Mouse (Mus musculus): Measurements from ENCODE around the gene Atp2b4.

DNA sequence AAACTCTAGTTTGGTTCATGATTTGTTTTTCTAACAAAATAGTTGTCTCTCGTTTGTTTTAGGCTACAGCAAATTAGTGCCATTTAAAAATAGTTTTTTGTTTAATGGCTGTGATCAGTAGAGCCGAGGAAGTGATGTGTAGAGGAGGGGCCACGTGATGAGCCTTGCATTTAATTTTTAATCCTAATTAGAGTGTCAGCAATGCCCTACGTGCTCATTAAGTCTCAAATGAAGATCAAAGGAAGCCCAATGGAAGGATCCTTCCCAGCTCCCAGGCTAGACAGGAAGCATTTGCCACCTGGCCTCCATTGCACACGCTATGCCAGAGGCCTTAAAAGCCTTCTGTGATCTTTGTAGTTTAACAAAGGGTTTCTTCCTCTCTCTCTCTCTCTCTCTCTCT, 8.5 kb upstream of the Atp2b4 start:
- TF ChIP-seq POLR2A (IDR thresholded peaks at IDR 0.05; ENCODE audit: borderline replicate concordance, extremely low read depth, low read depth, low read length) (no peak), CTCF (IDR thresholded peaks at IDR 0.05; ENCODE audit: insufficient read depth, low read length) (no peak)

Measured in lung, adult 2 months (tissue).